Mouse (Mus musculus): ENCODE results near the gene Sh3gl3. TPM values are rescaled to one million over a fixed set of nuclear protein-coding genes. Genes with fewer than 3 reads are reported as not detected.

The Sh3gl3 gene
- polyA plus RNA-seq, 1 experiment from 2014 or later, result 1.4 TPM

DNA sequence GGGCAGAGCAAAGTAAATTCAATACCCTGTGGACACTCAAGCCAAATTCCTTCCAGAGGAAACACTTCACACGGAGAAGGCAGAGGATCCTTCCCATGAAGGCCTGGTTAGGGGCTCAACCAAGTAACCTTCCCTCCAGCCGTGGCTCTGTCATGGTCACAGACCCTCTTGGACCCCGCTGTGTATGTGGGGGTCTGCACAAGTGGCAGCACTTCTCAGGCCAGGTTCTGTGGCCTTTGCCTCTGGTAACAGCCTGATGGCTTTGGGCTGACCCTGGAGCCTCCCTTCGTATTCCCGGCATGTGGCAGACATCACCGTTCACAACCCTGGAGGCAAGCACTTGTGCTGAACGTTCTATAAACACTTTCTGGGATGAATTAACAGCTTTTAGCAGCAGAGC lies 176.2 kb downstream of the Sh3gl3 start:
- no peaks in the 10 kb centered on the region for H3K36me3 ChIP-seq
- H3K27me3 ChIP-seq (replicated peaks), result no peaks in the 10 kb centered on the region
- ATAC-seq, result no peak
- H3K4me2 ChIP-seq, result no peak overlapping the region
- no peaks in the 10 kb centered on the region for H3K9me3 ChIP-seq (replicated peaks)
- H3K4me1 ChIP-seq, result no peaks in the 10 kb centered on the region
- no peak overlapping the region for H3K9ac ChIP-seq
- no peak overlapping the region for H3K4me3 ChIP-seq
- 69% methylated on average over 7 of the region's 7 CpGs for WGBS (ENCODE audit: insufficient replicate concordance)
- H3K27ac ChIP-seq, result no peak overlapping the region

DNA sequence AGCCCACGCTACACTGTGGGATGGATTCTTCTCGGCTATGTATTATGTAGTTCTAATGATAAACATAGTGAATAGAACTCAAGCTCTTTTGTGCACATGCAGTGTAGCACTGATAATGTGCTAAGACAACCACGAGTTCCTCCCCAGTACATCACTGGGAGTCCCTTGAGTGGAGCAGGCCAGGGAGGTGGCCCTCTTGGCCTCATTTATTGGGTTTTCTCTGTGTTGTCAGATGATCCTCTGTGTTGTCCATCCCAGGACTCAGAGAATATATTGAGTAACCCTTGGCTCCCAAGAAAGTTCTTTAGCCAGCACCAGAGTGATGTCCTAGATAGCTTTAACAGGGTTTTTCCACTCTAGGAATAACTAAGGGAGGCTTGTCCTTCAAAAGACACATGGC lies 176.8 kb downstream of the Sh3gl3 start:
- Histone ChIP-seq H3K9me3 (replicated peaks) (no peaks in the 10 kb centered on the region), H3K4me3 (no peak overlapping the region), H3K4me1 (no peaks in the 10 kb centered on the region), H3K4me2 (no peak overlapping the region), H3K36me3 (no peaks in the 10 kb centered on the region), H3K9ac (no peak overlapping the region), H3K27ac (no peak overlapping the region), H3K27me3 (replicated peaks) (no peaks in the 10 kb centered on the region)
- 51% methylated on average over 3 of the region's 3 CpGs for WGBS (ENCODE audit: insufficient replicate concordance)
- ATAC-seq, result no peak

Other genes with a start within 250 kb of the Sh3gl3 start
- gene Hdgfl3, start 239.4 kb upstream of the Sh3gl3 start, polyA plus RNA-seq (2016; fragmentation: Nextera tagmentation; extraction: Ambion mirVana), result 2.0 and 2.5 TPM in 2 replicates
- gene Bnc1, start 181.5 kb upstream of the Sh3gl3 start, polyA plus RNA-seq (2016; fragmentation: Nextera tagmentation; extraction: Ambion mirVana), result 1.8 and 1.9 TPM in 2 replicates
- 0.25 and 0.62 TPM in 2 replicates for gene Adamtsl3, start 161.9 kb downstream of the Sh3gl3 start, polyA plus RNA-seq (2016; fragmentation: Nextera tagmentation; extraction: Ambion mirVana)

All from liver, embryonic 12.5 days (tissue).